Mouse (Mus musculus): ENCODE measurements around the gene Gm17387.
A peak's percentile ranks its signal among the peaks of the same experiment; 100 is the strongest.

The Gm17387 gene

GRCm38 (mm10) chr7:141048226-141049218, 19.6 kb downstream of the Gm17387 start:
- peak; percentile 87 for DNase-seq

GRCm38 (mm10) chr7:141049326-141049725, 20.4 kb downstream of the Gm17387 start:
- DNase-seq, result no peak

- DNase-seq, result no peak
These were observed 22.2 kb downstream of the Gm17387 start for GRCm38 (mm10) chr7:141051060-141051685.

GRCm38 (mm10) chr7:141052016-141052415, 23.1 kb downstream of the Gm17387 start:
- DNase-seq, result no peak

DNA sequence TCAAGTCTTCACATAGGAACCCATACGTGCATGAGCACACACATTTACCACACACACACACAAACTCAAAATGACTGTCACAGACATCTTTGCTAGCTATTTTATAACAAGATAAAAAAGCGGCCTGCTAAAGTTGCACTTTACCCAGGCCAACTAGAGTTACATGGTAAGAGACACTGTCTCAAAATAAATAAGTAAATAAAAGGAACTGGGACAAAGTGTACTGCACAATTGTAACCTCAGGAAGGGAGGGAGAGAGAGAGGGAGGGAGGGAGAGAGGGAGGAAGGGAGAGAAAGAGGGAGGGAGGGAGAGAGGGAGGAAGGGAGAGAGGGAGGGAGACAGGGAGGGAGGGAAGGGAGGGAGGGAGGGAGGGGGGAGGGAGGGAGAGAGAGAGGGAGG, 23.5 kb downstream of the Gm17387 start:
- no peak for DNase-seq

- no peak for DNase-seq
These were observed 26.9 kb downstream of the Gm17387 start for GRCm38 (mm10) chr7:141055785-141056184.

- no peak for DNase-seq
These were observed 28.0 kb downstream of the Gm17387 start for GRCm38 (mm10) chr7:141056976-141057375.

DNA sequence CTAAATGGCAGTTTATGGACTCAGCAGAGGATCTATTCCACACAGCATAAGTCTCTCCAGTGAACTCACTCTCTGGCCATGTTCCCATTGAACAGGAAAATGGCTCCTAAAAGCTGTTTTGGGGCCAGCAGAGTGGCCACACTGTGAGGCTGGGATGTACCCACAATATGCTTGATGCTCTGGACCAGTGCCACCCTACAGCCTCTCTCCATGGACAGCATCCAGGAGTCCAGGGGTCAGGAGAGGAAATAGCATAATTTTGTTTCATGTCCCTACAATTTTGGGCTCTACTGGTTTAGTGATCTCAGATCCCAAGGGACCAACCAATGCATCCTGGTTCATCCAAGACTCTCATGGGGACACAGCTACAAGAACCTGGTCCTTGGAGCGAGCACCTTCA, 28.6 kb downstream of the Gm17387 start:
- DNase-seq, result no peak

DNA sequence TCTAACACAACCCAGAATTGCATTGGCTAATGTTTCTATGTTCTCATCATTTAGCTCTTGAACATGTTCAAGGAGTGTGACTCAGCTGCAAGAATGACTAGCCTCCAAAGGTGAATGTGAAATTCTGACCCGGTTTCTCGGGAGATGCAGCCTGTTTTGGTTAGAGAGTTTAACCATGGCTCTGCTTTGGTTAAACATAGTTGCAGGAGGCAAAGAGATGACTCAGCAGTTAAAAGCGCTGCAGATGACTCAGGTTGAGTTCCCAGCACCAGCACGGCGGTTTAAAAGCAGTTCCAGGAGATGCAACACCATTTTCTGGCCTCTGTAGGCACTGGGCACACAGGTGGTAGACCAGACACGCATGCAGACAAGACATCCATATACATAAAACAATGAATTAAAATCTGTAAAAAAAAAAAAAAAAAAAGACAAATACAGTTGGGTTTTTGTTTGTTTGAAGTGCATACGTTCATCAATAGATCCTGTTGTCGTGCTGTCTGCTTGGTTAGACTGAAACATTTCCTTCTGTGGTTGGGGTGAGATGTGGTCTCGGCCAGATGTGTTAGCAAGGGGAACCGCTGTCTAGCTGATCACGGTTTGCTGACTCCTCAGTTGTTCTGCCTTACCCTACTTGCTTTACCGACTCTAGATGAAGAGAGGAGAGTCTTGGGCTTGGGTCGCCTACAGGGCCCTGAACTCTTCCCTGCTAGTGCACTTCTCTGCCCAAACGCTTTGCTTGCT, 29.8 kb downstream of the Gm17387 start:
- no peak for DNase-seq

DNA sequence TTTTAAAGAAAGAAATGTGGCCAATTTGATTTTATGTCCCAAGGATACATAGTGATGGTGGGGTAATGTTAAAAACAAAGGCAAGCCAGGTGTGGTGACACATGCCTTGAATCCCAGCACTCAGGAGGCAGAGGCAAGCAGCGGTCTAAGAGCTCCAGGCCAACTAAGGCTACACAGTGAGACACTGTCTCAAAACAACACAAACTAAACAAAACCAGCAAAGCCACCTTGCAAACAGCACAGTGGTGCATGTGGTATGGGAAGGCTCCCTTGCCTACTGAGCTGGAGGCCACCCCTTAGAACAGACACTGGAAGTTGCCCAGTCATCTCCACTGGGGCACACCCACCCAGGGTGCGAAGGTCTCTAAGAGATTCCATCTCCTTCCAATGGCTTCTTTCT, 31.0 kb downstream of the Gm17387 start:
- no peak for DNase-seq

GRCm38 (mm10) chr7:141060426-141061242, 31.7 kb downstream of the Gm17387 start, which contains the start of gene B4galnt4:
Gene B4galnt4 (plus strand): TSS chr7:141061104.
- DNase-seq, result peak; percentile 93

GRCm38 (mm10) chr7:141061269-141061692, 32.4 kb downstream of the Gm17387 start:
- no peak for DNase-seq

GRCm38 (mm10) chr7:141062525-141062924, 33.6 kb downstream of the Gm17387 start:
- no peak for DNase-seq

DNA sequence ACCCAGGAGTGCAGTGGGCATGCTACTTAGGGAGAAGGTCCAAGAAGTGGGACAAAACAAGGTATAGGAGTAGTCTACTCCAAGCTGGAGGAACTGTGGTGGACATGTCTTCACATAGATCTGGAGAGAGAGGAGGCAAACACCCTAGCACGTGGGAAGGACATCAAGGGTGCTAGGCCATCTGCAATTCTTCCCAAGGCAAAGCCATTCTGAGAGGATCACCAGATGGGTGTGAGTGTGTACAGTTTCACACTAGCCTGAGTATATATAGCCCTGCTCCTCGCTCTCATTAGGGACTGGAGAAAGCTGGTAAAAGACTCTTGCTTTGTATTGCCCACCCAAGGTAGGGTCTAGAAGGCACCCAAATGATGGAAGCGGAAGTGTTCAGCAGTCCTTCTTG, 34.4 kb downstream of the Gm17387 start:
- DNase-seq, result no peak

DNA sequence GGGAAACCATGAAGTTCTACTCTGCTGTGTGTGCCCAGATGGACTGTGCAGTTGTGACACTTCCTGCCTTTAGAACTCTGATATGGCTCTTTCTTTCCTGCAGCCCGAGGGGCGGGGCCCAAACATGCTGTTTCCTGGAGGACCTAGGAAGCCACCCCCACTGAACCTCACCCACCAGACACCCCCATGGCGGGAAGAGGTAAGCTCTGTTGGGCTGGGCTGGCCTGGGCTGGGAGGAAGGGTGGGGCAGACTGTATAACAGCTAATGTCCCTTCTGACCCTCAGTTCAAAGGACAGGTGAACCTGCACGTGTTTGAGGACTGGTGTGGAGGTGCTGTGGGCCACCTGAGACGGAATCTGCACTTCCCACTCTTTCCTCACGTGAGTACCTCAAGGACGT, 35.2 kb downstream of the Gm17387 start:
- DNase-seq, result no peak

DNA sequence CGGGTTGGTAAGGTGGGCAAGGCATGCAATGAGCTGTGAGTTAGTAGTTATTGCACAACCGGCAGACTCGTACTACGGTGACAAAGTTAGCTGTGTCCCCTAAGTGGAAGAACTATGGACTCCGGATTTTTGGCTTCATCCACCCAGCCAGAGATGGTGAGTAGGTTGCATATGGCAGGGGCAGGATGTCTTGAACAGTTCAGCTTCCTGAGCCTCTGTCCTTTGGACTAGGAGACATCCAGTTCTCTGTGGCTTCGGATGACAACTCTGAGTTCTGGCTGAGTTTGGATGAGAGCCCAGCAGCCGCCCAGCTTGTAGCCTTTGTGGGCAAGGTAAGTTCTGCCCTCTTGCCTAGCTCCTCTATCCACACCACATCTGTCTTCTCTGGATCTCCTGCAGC, 35.6 kb downstream of the Gm17387 start:
- no peak for DNase-seq

DNA sequence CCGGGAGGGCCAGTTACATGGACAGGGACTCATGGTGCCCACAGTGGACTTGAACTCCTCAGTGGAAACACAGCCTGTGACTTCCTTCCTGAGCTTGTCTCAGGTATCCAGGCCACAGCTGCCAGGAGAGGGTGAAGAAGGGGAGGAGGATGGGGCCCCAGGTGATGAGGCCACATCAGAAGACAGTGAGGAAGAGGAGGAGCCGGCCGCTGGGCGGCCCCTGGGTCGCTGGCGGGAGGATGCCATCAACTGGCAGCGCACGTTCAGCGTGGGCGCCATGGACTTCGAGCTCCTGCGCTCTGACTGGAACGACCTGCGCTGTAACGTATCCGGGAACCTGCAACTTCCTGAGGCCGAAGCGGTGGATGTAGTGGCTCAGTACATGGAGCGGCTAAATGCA, 39.4 kb downstream of the Gm17387 start:
- DNase-seq, result no peak

DNA sequence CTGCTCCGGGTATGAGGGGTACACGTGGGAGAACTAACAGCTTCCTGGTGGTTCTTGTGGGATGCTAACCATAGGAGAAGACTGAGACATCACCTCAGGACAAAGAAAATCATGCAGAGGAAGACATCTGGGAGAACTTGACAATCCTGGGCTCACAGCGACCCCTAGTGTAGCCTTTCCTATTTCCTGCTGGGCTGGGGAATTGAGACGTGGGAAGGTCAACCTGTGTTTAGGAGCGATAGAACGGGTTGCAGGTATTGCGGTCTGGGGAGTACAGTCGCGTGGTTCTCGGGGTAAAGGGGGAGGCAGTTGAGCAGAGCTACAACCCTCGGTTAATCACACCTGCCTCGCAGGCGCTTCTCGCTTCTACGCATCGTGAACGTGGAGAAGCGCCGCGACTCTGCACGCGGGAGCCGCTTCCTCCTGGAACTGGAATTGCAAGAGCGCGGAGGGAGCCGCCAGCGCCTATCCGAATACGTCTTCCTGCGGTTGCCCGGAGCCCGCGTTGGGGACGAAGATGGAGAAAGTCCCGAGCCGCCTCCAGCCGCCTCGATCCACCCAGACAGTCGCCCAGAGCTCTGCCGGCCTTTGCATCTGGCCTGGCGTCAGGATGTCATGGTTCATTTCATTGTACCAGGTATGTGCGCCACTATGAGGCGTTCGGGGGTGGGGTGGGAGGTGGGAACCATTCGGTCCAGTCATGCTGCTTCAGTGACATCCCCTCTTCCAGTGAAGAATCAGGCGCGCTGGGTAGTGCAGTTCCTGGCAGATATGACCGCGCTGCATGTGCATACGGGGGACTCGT, 41.3 kb downstream of the Gm17387 start:
- peak; percentile 67 for DNase-seq

DNA sequence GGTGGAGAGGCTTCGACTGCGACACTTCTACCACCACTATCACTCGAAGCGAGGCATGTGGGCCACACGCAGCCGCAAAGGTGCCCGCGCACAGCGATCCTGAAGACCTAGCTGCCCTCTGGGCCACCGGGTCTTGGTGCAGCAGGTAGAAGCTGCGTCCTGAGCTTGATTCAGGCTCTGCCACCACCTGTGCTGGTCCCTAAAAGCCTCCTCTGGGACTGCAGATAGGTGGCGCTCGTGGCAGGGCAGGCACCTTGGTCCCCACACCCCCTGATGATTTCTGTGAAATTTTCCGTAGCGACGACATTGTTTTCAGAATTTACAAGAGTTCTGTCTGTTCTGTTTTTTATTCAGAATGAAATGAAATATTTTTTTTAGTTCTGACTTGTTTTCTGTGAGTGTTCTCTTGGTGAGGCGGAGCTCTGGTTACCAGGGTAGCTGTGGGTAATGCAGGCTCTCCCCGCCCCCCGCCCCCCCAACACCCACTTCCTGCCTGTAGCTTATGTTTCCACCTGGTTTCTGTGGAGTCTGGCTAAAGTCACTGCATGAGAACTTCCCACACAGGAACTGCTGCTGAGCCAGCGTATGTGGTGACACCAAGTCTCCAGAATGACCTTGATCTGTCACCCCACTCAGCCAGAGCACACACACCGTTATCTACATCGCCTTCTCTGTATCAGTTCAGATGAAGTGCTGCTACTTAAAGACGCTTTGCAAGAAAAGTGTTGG, 43.2 kb downstream of the Gm17387 start:
- no peak for DNase-seq

DNA sequence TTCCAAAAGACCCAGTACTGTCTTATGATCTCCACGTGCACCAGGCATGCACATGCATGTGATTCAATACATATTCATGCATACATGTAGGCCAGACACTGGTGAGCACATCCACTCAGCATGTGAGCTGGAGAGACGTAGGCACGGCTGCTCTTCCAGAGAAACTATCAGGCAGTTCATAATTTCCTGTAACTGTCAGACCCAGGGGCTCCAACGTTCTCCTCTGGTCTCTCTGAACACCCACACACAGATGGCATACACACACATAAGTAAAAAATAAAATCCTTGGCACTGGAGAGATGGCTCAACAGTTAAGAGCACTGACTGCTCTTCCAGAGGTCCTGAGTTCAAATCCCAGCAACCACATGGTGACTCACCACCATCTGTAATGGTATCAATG, 44.9 kb downstream of the Gm17387 start:
- DNase-seq, result peak; percentile 47

GRCm38 (mm10) chr7:141077841-141078240, 48.9 kb downstream of the Gm17387 start, which contains the start of gene Pkp3:
Gene Pkp3 (plus strand): TSS chr7:141078218.
- no peak for DNase-seq
